Mouse (Mus musculus) bone marrow macrophage, adult 2 months (primary cell): ENCODE results near the gene Map6. TPM values are rescaled to one million over a fixed set of nuclear protein-coding genes. Genes with fewer than 3 reads are reported as not detected.

Experiments used
- H3K27ac ChIP-seq: 2 replicates; pipeline ENCODE4 v1.5.1; 2012; ENCODE audit warnings: low read depth, low read length; ENCODE audit not compliant: insufficient read depth
- H3K4me1 ChIP-seq: 2 replicates; pipeline ENCODE4 v1.6.1; 2012; ENCODE audit warnings: low read length; ENCODE audit not compliant: control insufficient read depth, insufficient read depth
- H3K4me3 ChIP-seq: 2 replicates; pipeline ENCODE4 v1.5.1; 2012; ENCODE audit warnings: mild to moderate bottlenecking, low read length, moderate library complexity; ENCODE audit not compliant: insufficient read depth
- CTCF ChIP-seq: IDR thresholded peaks from 2 replicates; pipeline ENCODE4 v1.5.1; 2012; ENCODE audit warnings: low read depth, mild to moderate bottlenecking, low read length, moderate library complexity
- POLR2A ChIP-seq: IDR thresholded peaks from 2 replicates; pipeline ENCODE4 v1.6.1; 2012; ENCODE audit warnings: mild to moderate bottlenecking, low read depth, low read length, borderline replicate concordance
- polyA plus RNA-seq: library from polyadenylated mRNA; stranded (reverse); fragments of >200 nt; gene quantifications from 2 replicates; pipeline ENCODE4 v1.2.4, GENCODE M21; 2012; ENCODE audit not compliant: missing spikeins, insufficient read depth, insufficient read length

Gene Map6
- polyA plus RNA-seq, 1 experiment: 0.83 TPM

GRCm38 (mm10) chr7:99255006-99255405 is 12.2 kb upstream of the Map6 start:
- no peak overlapping the region for H3K4me3 ChIP-seq
- H3K4me1 ChIP-seq: peaks cover 45% of the 10 kb centered on the region
- peak overlapping the region; percentile 64 for H3K27ac ChIP-seq
- TF ChIP-seq POLR2A (no peak), CTCF (no peak)

DNA sequence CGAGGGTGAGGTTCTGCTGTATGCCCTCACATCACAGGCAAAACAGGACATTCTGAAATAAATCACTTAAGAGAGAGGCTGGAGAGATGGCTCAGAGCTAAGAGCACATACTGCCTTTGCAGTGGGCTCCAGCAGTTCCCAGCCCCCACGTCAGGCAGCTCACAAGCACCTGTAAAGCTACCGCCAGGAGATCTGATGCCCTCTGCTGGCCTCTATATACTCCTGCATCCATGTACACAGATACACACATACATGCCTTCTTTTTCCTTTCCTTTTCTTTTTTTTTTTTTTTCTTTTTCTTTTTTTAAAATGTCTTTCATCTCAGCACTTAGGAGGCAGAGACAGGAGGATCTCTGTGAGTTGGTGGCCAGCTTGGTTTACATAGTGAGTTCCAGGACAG is 5.3 kb upstream of the Map6 start:
- Histone ChIP-seq H3K4me3 (no peak overlapping the region), H3K27ac (no peak overlapping the region), H3K4me1 (peaks cover 22% of the 10 kb centered on the region)
- TF ChIP-seq CTCF: peak; percentile 47; the same call in 1 of the 2 replicates
- no peak for TF ChIP-seq POLR2A

DNA sequence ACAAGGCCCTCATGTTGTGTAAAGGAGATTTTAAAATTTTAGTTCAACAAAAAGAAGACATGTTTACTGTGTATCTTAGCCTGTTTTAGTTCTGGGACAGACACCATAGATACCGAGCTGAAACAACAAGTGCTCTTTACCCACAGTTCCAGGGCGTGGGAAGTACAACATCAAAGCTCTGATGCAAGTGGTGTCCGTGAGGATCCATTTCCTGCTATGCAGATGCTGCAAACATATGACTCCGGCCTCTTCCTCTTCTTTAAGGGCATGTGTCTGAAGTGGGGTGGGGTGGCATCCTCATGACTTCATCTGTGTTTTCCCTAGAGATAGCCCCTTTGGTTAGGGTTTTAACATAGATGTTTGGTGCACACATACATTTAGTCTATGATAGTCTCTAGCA is 3.7 kb upstream of the Map6 start:
- Histone ChIP-seq H3K27ac (peak overlapping the region; percentile 51), H3K4me1 (peaks cover 26% of the 10 kb centered on the region), H3K4me3 (no peak overlapping the region)
- no peak for TF ChIP-seq CTCF
- TF ChIP-seq POLR2A: no peak

GRCm38 (mm10) chr7:99264597-99264996 is 2.6 kb upstream of the Map6 start:
- no peak for TF ChIP-seq POLR2A
- TF ChIP-seq CTCF: no peak
- Histone ChIP-seq H3K4me1 (peaks cover 26% of the 10 kb centered on the region), H3K4me3 (no peak overlapping the region), H3K27ac (no peak overlapping the region)

DNA sequence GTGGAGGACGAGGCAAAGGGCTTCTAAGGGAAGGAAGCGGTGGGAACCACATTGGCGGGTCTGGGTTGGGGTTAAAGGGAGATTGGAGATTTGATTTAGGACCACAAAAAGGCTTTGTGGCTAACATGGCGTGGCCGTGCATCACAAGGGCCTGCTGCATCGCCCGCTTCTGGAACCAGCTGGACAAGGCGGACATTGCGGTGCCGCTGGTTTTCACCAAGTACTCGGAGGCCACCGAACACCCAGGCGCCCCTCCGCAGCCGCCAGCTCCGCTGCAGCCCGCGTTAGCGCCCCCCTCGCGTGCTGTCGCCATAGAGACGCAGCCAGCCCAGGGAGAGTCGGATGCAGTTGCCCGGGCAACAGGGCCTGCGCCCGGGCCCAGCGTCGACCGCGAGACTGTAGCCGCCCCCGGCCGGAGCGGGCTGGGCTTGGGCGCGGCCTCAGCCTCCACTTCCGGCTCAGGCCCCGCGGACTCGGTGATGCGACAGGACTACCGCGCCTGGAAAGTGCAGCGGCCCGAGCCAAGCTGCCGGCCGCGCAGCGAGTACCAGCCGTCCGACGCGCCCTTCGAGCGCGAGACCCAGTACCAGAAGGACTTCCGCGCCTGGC is 754 bp downstream of the Map6 start:
- Histone ChIP-seq H3K4me3 (peak overlapping the region; percentile 66), H3K4me1 (peaks cover 19% of the 10 kb centered on the region), H3K27ac (no peak overlapping the region)
- TF ChIP-seq CTCF (no peak), POLR2A (no peak)

DNA sequence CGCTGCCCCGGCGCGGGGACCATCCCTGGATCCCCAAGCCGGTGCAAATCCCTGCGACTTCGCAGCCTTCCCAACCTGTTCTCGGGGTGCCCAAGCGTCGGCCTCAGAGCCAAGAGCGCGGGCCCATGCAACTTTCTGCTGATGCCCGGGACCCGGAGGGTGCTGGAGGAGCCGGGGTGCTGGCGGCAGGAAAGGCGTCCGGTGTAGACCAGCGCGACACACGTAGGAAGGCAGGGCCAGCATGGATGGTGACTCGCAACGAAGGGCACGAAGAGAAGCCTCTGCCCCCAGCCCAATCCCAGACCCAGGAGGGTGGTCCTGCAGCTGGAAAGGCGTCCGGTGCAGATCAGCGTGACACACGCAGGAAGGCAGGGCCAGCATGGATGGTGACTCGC is 1.3 kb downstream of the Map6 start:
- H3K4me3 ChIP-seq: peak overlapping the region; percentile 66
- TF ChIP-seq POLR2A (no peak), CTCF (no peak)

GRCm38 (mm10) chr7:99268951-99269945 is 2.0 kb downstream of the Map6 start:
- no peak overlapping the region for H3K27ac ChIP-seq

More for the DNA sequence above, 1.3 kb downstream of the Map6 start:
- peaks cover 15% of the 10 kb centered on the region for H3K4me1 ChIP-seq
- H3K27ac ChIP-seq: no peak overlapping the region

GRCm38 (mm10) chr7:99271630-99272029 is 4.4 kb downstream of the Map6 start:
- Histone ChIP-seq H3K4me3 (no peak overlapping the region), H3K27ac (no peak overlapping the region), H3K4me1 (peaks cover 9% of the 10 kb centered on the region; the same call in 1 of the 2 replicates)
- TF ChIP-seq POLR2A: no peak

More at GRCm38 (mm10) chr7:99268951-99269945, 2.0 kb downstream of the Map6 start:
- peaks cover 9% of the 10 kb centered on the region; the same call in 1 of the 2 replicates for H3K4me1 ChIP-seq
- peak overlapping the region; percentile 66 for H3K4me3 ChIP-seq
- no peak for TF ChIP-seq CTCF
- no peak for TF ChIP-seq POLR2A

GRCm38 (mm10) chr7:99275131-99275530 is 7.9 kb downstream of the Map6 start:
- Histone ChIP-seq H3K4me1 (peaks cover 5% of the 10 kb centered on the region; the same call in 1 of the 2 replicates), H3K4me3 (no peak overlapping the region)
- TF ChIP-seq POLR2A (no peak), CTCF (no peak)

DNA sequence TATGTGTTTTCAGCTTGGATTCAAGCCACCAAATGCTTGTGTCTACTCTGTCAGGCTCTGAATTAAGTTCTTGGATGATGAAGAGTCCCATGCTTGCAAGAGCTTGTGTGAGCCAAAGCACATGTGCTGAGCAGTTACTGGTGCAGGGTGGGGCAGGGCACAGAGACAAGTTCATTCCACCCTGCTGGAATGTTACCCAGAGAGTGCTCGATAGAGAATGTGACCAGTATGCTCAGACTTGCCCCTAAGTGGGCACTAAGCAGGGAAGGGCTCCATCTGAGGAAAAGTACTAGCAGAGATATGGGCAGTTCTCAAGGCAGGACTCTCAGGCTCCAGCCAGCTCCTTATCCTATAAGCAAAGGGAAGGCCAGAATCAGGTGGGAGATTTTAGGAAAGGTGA is 9.4 kb downstream of the Map6 start:
- Histone ChIP-seq H3K27ac (no peak overlapping the region), H3K4me3 (no peak overlapping the region), H3K4me1 (no peaks in the 10 kb centered on the region)
- TF ChIP-seq CTCF (no peak), POLR2A (no peak)

More at GRCm38 (mm10) chr7:99275131-99275530, 7.9 kb downstream of the Map6 start:
- H3K27ac ChIP-seq: no peak overlapping the region
